Mouse (Mus musculus) CH12.LX (cell line): ENCODE measurements around the gene Gbp5. TPM values are rescaled to one million over a fixed set of nuclear protein-coding genes. Genes with fewer than 3 reads are reported as not detected.
A peak's percentile ranks its signal among the peaks of the same experiment; 100 is the strongest.

Experiments
- DNase-seq: peaks from one replicate; pipeline ENCODE4 v3.0.0-alpha.2; 2013; ENCODE audit errors: extremely low read depth
- H3K27ac ChIP-seq: 2 replicates; pipeline ENCODE4 v1.5.1; 2012; ENCODE audit warnings: low read depth, mild to moderate bottlenecking, control low read depth, moderate library complexity; ENCODE audit not compliant: insufficient read depth
- H3K27me3 ChIP-seq: replicated peaks from 2 replicates; pipeline ENCODE3; 2012; ENCODE audit warnings: inconsistent platforms
- H3K36me3 ChIP-seq, 2 experiments: replicated peaks in 1 of 2; 2 replicates each; pipeline versions ENCODE3 to v1.6.1; 2012; ENCODE audit warnings: inconsistent platforms in 1 of 2, low read length in 1 of 2, mild to moderate bottlenecking in 1 of 2, mixed read lengths in 1 of 2, moderate library complexity in 1 of 2; ENCODE audit not compliant: control insufficient read depth in 1 of 2, insufficient read depth in 1 of 2
- H3K4me1 ChIP-seq, 2 experiments: 2 replicates each; pipeline ENCODE4 v1.6.1; 2012; ENCODE audit warnings: inconsistent platforms in 1 of 2, moderate library complexity in 1 of 2; ENCODE audit not compliant: insufficient read depth in 2 of 2, control insufficient read depth in 1 of 2
- H3K4me2 ChIP-seq: 2 replicates; pipeline ENCODE4 v1.6.1; 2012; ENCODE audit warnings: low read depth, mild to moderate bottlenecking, control low read depth; ENCODE audit not compliant: poor library complexity, insufficient read depth, severe bottlenecking
- H3K4me3 ChIP-seq, 3 experiments: fragments of 150-350 bp in 1 of 3; sonication (generic) in 1 of 3; replicated peaks in 1 of 3; 2 replicates each; pipeline versions ENCODE3 to v1.5.1; 2011 to 2012; ENCODE audit warnings: low read depth in 2 of 3, low read length in 2 of 3, mild to moderate bottlenecking in 2 of 3, moderate library complexity in 2 of 3, control low read depth in 1 of 3, improper control_type of control experiment in 1 of 3, inconsistent platforms in 1 of 3, mixed read lengths in 1 of 3; ENCODE audit not compliant: poor library complexity in 1 of 3
- H3K79me2 ChIP-seq: replicated peaks from 2 replicates; pipeline ENCODE4 v1.6.1; 2012; ENCODE audit warnings: mild to moderate bottlenecking, moderate library complexity; ENCODE audit not compliant: control insufficient read depth, poor library complexity, insufficient read depth, severe bottlenecking; ENCODE audit errors: extremely low read depth
- H3K9ac ChIP-seq: 2 replicates; pipeline ENCODE4 v1.6.1; 2012; ENCODE audit warnings: low read depth, mild to moderate bottlenecking, control low read depth, moderate library complexity; ENCODE audit not compliant: insufficient read depth
- H3K9me3 ChIP-seq: replicated peaks from 2 replicates; pipeline ENCODE3; 2012; ENCODE audit warnings: low read length, inconsistent platforms, mixed read lengths
- BHLHE40 ChIP-seq: IDR thresholded peaks from 2 replicates; pipeline ENCODE4 v1.6.1; 2011; ENCODE audit warnings: mild to moderate bottlenecking, low read depth, low read length, improper control_type of control experiment
- CHD1 ChIP-seq: IDR thresholded peaks from 2 replicates; pipeline ENCODE4 v1.6.1; 2012; ENCODE audit warnings: low read depth, low read length, improper control_type of control experiment, inconsistent platforms
- CHD2 ChIP-seq: IDR thresholded peaks from 2 replicates; pipeline ENCODE4 v1.6.1; 2011; ENCODE audit warnings: low read length, improper control_type of control experiment
- CTCF ChIP-seq, 2 experiments: IDR thresholded peaks in 1 of 2; conservative IDR thresholded peaks in 1 of 2; 2 replicates each; pipeline ENCODE4 v1.5.1; 2011 to 2012; ENCODE audit warnings: low read depth in 2 of 2, low read length in 2 of 2, improper control_type of control experiment in 1 of 2, inconsistent platforms in 1 of 2, mild to moderate bottlenecking in 1 of 2, moderate library complexity in 1 of 2
- E2F4 ChIP-seq: IDR thresholded peaks from 2 replicates; pipeline ENCODE4 v1.6.1; 2011; ENCODE audit warnings: low read depth, low read length, improper control_type of control experiment; ENCODE audit not compliant: insufficient replicate concordance
- ELF1 ChIP-seq: IDR thresholded peaks from 2 replicates; pipeline ENCODE4 v1.6.1; 2014; ENCODE audit warnings: low read depth, mild to moderate bottlenecking, inconsistent platforms, low read length, improper control_type of control experiment
- EP300 ChIP-seq: IDR thresholded peaks from 2 replicates; pipeline ENCODE4 v1.6.1; 2011; ENCODE audit warnings: low read length, improper control_type of control experiment
- ETS1 ChIP-seq: conservative IDR thresholded peaks from 2 replicates; pipeline ENCODE4 v1.6.1; 2012; ENCODE audit warnings: low read depth, mild to moderate bottlenecking, inconsistent platforms, low read length, improper control_type of control experiment, moderate library complexity
- GABPA ChIP-seq: IDR thresholded peaks from 2 replicates; pipeline ENCODE4 v1.6.1; 2012; ENCODE audit warnings: low read depth, low read length, improper control_type of control experiment, inconsistent platforms; ENCODE audit not compliant: insufficient replicate concordance
- HCFC1 ChIP-seq: IDR thresholded peaks from 2 replicates; pipeline ENCODE4 v1.6.1; 2012; ENCODE audit warnings: low read depth, mild to moderate bottlenecking, inconsistent platforms, low read length, improper control_type of control experiment
- IRF4 ChIP-seq: IDR thresholded peaks from 2 replicates; pipeline ENCODE4 v1.6.1; 2014; ENCODE audit warnings: low read depth, mild to moderate bottlenecking, inconsistent platforms, low read length, improper control_type of control experiment
- JUN ChIP-seq: IDR thresholded peaks from 2 replicates; pipeline ENCODE4 v1.6.1; 2011; ENCODE audit warnings: low read depth, mild to moderate bottlenecking, low read length, improper control_type of control experiment, moderate library complexity; ENCODE audit not compliant: insufficient read depth
- JUND ChIP-seq: conservative IDR thresholded peaks from 2 replicates; pipeline ENCODE4 v1.6.1; 2011; ENCODE audit warnings: low read depth, low read length, improper control_type of control experiment
- KAT2A ChIP-seq: IDR thresholded peaks from 2 replicates; pipeline ENCODE4 v1.6.1; 2012; ENCODE audit warnings: low read length, improper control_type of control experiment, inconsistent platforms; ENCODE audit not compliant: insufficient replicate concordance
- MAFK ChIP-seq: IDR thresholded peaks from 2 replicates; pipeline ENCODE4 v1.6.1; 2011; ENCODE audit warnings: low read length, improper control_type of control experiment; ENCODE audit not compliant: insufficient replicate concordance
- MAX ChIP-seq: IDR thresholded peaks from 2 replicates; pipeline ENCODE4 v1.6.1; 2011; ENCODE audit warnings: low read length, improper control_type of control experiment
- MAZ ChIP-seq: IDR thresholded peaks from 2 replicates; pipeline ENCODE4 v1.6.1; 2012; ENCODE audit warnings: low read depth, mild to moderate bottlenecking, inconsistent platforms, low read length, improper control_type of control experiment, moderate library complexity
- MEF2A ChIP-seq: IDR thresholded peaks from 2 replicates; pipeline ENCODE4 v1.6.1; 2014; ENCODE audit warnings: low read depth, mild to moderate bottlenecking, inconsistent platforms, low read length, improper control_type of control experiment, borderline replicate concordance
- MXI1 ChIP-seq: IDR thresholded peaks from 2 replicates; pipeline ENCODE4 v1.6.1; 2011; ENCODE audit warnings: mild to moderate bottlenecking, low read depth, low read length, improper control_type of control experiment
- MYC ChIP-seq: IDR thresholded peaks from 2 replicates; pipeline ENCODE4 v1.6.1; 2011; ENCODE audit warnings: low read depth, mild to moderate bottlenecking, improper control_type of control experiment, low read length
- NELFE ChIP-seq: IDR thresholded peaks from 2 replicates; pipeline ENCODE4 v1.6.1; 2011; ENCODE audit warnings: low read depth, low read length, improper control_type of control experiment
- NRF1 ChIP-seq: IDR thresholded peaks from 2 replicates; pipeline ENCODE4 v1.6.1; 2014; ENCODE audit warnings: low read depth, mild to moderate bottlenecking, inconsistent platforms, low read length, improper control_type of control experiment, moderate library complexity
- PAX5 ChIP-seq: IDR thresholded peaks from 2 replicates; pipeline ENCODE4 v1.6.1; 2012; ENCODE audit warnings: low read length, inconsistent platforms, mixed read lengths
- POLR2A ChIP-seq: IDR thresholded peaks from 2 replicates; pipeline ENCODE4 v1.6.1; 2011; ENCODE audit warnings: low read depth, mild to moderate bottlenecking, improper control_type of control experiment, low read length
- POLR2AphosphoS2 ChIP-seq: IDR thresholded peaks from 2 replicates; pipeline ENCODE4 v1.6.1; 2011; ENCODE audit warnings: low read depth, low read length, improper control_type of control experiment
- RAD21 ChIP-seq: IDR thresholded peaks from 2 replicates; pipeline ENCODE4 v1.6.1; 2011; ENCODE audit warnings: low read depth, mild to moderate bottlenecking, low read length, improper control_type of control experiment, moderate library complexity
- RCOR1 ChIP-seq: conservative IDR thresholded peaks from 2 replicates; pipeline ENCODE4 v1.6.1; 2012; ENCODE audit warnings: low read depth, mild to moderate bottlenecking, inconsistent platforms, low read length, improper control_type of control experiment
- SIN3A ChIP-seq: IDR thresholded peaks from 2 replicates; pipeline ENCODE4 v1.6.1; 2012; ENCODE audit warnings: low read length, improper control_type of control experiment, inconsistent platforms
- SMC3 ChIP-seq: IDR thresholded peaks from 2 replicates; pipeline ENCODE4 v1.6.1; 2011; ENCODE audit warnings: low read depth, low read length, improper control_type of control experiment
- TBP ChIP-seq: conservative IDR thresholded peaks from 2 replicates; pipeline ENCODE4 v1.6.1; 2011; ENCODE audit warnings: low read depth, low read length, improper control_type of control experiment
- TCF12 ChIP-seq: IDR thresholded peaks from 2 replicates; pipeline ENCODE4 v1.6.1; 2014; ENCODE audit warnings: low read depth, mild to moderate bottlenecking, inconsistent platforms, low read length, improper control_type of control experiment
- UBTF ChIP-seq: IDR thresholded peaks from 2 replicates; pipeline ENCODE4 v1.6.1; 2012; ENCODE audit warnings: low read depth, mild to moderate bottlenecking, inconsistent platforms, low read length, improper control_type of control experiment, moderate library complexity
- USF1 ChIP-seq: IDR thresholded peaks from 2 replicates; pipeline ENCODE4 v1.6.1; 2014; ENCODE audit warnings: low read depth, mild to moderate bottlenecking, inconsistent platforms, low read length, improper control_type of control experiment
- USF2 ChIP-seq: conservative IDR thresholded peaks from 2 replicates; pipeline ENCODE4 v1.6.1; 2011; ENCODE audit warnings: low read depth, low read length, improper control_type of control experiment
- ZC3H11A ChIP-seq: IDR thresholded peaks from 2 replicates; pipeline ENCODE4 v1.6.1; 2012; ENCODE audit warnings: low read depth, mild to moderate bottlenecking, inconsistent platforms, low read length, improper control_type of control experiment
- ZKSCAN1 ChIP-seq: IDR thresholded peaks from 2 replicates; pipeline ENCODE4 v1.6.1; 2012; ENCODE audit warnings: low read depth, inconsistent platforms, low read length, improper control_type of control experiment, borderline replicate concordance
- ZMIZ1 ChIP-seq: IDR thresholded peaks from 2 replicates; pipeline ENCODE4 v1.6.1; 2012; ENCODE audit warnings: low read depth, mild to moderate bottlenecking, inconsistent platforms, low read length, improper control_type of control experiment
- ZNF384 ChIP-seq: IDR thresholded peaks from 2 replicates; pipeline ENCODE4 v1.6.1; 2012; ENCODE audit warnings: low read depth, low read length, improper control_type of control experiment, inconsistent platforms
- dilution Hi-C: fragments of 300-500 bp; cut with MboI; formaldehyde crosslinking; loops from 2 replicates; pipeline ENCODE4 v1.14.3; 2020; ENCODE audit warnings: low sequenced_read_pairs; ENCODE audit not compliant: extremely low pct_unique_long_range_greater_than_20kb, extremely low pct_ligation_motif_present
- in situ Hi-C: fragments of 300-500 bp; cut with MboI; formaldehyde crosslinking; loops from 3 replicates; pipeline ENCODE4 v1.14.3; 2019; ENCODE audit warnings: low sequenced_read_pairs, low pct_ligation_motif_present, low pct_unique_long_range_greater_than_20kb, mixed read lengths
- polyA plus RNA-seq: library from polyadenylated mRNA; unstranded; fragments of >175 nt; gene quantifications from 2 replicates; pipeline ENCODE4 v1.2.1, GENCODE M21; 2012; ENCODE audit warnings: low read depth; ENCODE audit not compliant: insufficient read length
- total RNA-seq, 2 experiments: library from RNA; depleted of rRNA; stranded (reverse); fragments of 300-350 nt in 1 of 2; fragments of >200 nt in 1 of 2; gene quantifications; 2 replicates each; pipeline ENCODE4 v1.2.3; 2012 to 2014

The Gbp5 gene
- 8.3 and 16.1 TPM in 2 replicates for total RNA-seq (2012; rRNA removed)
- total RNA-seq (2014; rRNA removed): 1.3 and 1.8 TPM in 2 replicates
- 4.7 and 4.8 TPM in 2 replicates for polyA plus RNA-seq

DNA sequence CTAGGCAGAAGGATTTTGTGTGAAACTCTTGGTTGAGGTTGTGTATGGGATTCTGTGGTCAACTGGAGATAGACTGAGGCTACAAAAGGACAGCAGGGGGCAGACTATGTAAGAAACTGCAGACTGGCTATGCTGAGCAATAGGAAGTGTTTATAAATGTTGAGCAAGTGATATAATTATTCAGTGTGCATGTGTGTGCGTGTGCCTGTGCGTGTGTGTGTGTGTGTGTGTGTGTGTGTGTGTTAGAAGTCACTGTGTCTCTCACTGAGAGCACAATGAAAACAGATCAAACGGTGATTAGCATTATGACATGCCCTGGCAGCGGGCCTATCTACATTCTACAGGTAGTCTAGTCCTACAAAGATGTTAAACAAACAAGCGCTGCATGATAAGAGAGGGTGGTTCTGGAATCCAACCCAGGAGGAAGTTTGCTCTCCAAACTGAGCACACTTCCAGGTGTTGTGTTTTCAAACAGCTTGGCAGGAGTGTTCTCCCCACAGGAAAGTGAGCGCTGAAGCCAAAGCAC, at the start of gene Gbp5:
Gene Gbp5 (plus strand): TSS at position 443 of the 526 bp plus-strand sequence.
- peaks cover 2% of the 10 kb centered on the region; the same call in 1 of the 2 replicates for H3K79me2 ChIP-seq
- no peaks in the 10 kb centered on the region for H3K36me3 ChIP-seq
- no peaks in the 10 kb centered on the region for H3K9me3 ChIP-seq
- DNase-seq: peak; percentile 88
- no peaks in the 10 kb centered on the region for H3K27me3 ChIP-seq
- no peak within 1 kb of the TSS for H3K4me3 ChIP-seq
- peak within 1 kb of the TSS; percentile 21; the same call in 1 of the 2 replicates for H3K4me2 ChIP-seq
- H3K9ac ChIP-seq: no peak within 1 kb of the TSS
- H3K4me1 ChIP-seq: peaks cover 16 to 63% of the 10 kb centered on the region in 2 experiments
- peak; percentile 55; the same call in 1 of the 2 replicates for TF ChIP-seq NELFE
- no peak for TF ChIP-seq CHD2
- no peak for TF ChIP-seq CHD1
- TF ChIP-seq ZC3H11A: peak; percentile 97
- peak; percentile 73; the same call in 1 of the 2 replicates for TF ChIP-seq IRF4
- TF ChIP-seq TBP: 0 out of 2 replicates have a peak, but pooled peaks have one; percentile 57
- no peak for TF ChIP-seq PAX5
- no peak for TF ChIP-seq ZMIZ1
- TF ChIP-seq GABPA: no peak
- peak; percentile 66 to 99 for TF ChIP-seq CTCF (conservative IDR thresholded peaks at IDR 0.05 in 1 of 2, IDR thresholded peaks at IDR 0.05 in 1 of 2; ENCODE audit: low read depth in 2 of 2, low read length in 2 of 2)
- peak; percentile 100 for TF ChIP-seq SMC3
- TF ChIP-seq RAD21: peak; percentile 92
- TF ChIP-seq EP300: no peak
- no peak for TF ChIP-seq MAZ
- no peak; the same call in 1 of the 2 replicates for TF ChIP-seq MAX
- TF ChIP-seq MEF2A: peak; percentile 77; the same call in 1 of the 2 replicates
- TF ChIP-seq ZNF384: no peak
- TF ChIP-seq ZKSCAN1: no peak
- peak; percentile 43; the same call in 1 of the 2 replicates for TF ChIP-seq HCFC1
- TF ChIP-seq E2F4: 0 out of 2 replicates have a peak, but pooled peaks have one; percentile 75
- TF ChIP-seq ETS1: peak; percentile 58
- no peak for TF ChIP-seq RCOR1
- TF ChIP-seq SIN3A: peak; percentile 87; the same call in 1 of the 2 replicates
- TF ChIP-seq POLR2AphosphoS2: no peak
- peak; percentile 65 for TF ChIP-seq TCF12
- TF ChIP-seq BHLHE40: peak; percentile 81
- peak; percentile 71 for TF ChIP-seq ELF1
- TF ChIP-seq USF1: no peak
- peak; percentile 21; the same call in 1 of the 2 replicates for TF ChIP-seq NRF1
- peak; percentile 55; the same call in 1 of the 2 replicates for TF ChIP-seq MAFK
- peak; percentile 4; the same call in 1 of the 2 replicates for TF ChIP-seq JUN
- peak; percentile 70; the same call in 1 of the 2 replicates for TF ChIP-seq MYC
- TF ChIP-seq POLR2A: no peak
- TF ChIP-seq MXI1: no peak
- no peak for TF ChIP-seq USF2
- TF ChIP-seq JUND: peak; percentile 63
- TF ChIP-seq UBTF: no peak
- no peak for TF ChIP-seq KAT2A
- in situ Hi-C loops: loop anchor here (5.0 kb wide), 3 partner anchors 69 to 214 kb away; partner anchors contain the start of gene Gbp3
- no peak within 1 kb of the TSS for H3K27ac ChIP-seq
- dilution Hi-C loops: loop anchor here (25.0 kb wide), 1 partner anchor 219 kb away; the partner anchor contains the start of gene Kyat3
